Mouse (Mus musculus) midbrain, embryonic 12.5 days (tissue): ENCODE results near the gene Gpatch3. TPM values are rescaled to one million over a fixed set of nuclear protein-coding genes. Genes with fewer than 3 reads are reported as not detected.

ENCODE experiments used
- ATAC-seq: fragments of 200-750 bp; cut with Nextera tagmentation; 2 replicates; pipeline ENCODE4 v1.8.0; 2017; ENCODE audit warnings: low read depth, moderate TSS enrichment, moderate library complexity; ENCODE audit not compliant: low FRiP score
- H3K27ac ChIP-seq: fragments of 300-500 bp; sonication (generic); replicated peaks from 2 replicates; pipeline ENCODE4 v1.5.1; 2016; ENCODE audit warnings: mild to moderate bottlenecking
- H3K27me3 ChIP-seq: fragments of 300-500 bp; sonication (generic); 2 replicates; pipeline ENCODE4 v1.6.1; 2016; ENCODE audit warnings: mild to moderate bottlenecking
- H3K36me3 ChIP-seq: fragments of 300-500 bp; sonication (generic); 2 replicates; pipeline ENCODE4 v1.6.1; 2016
- H3K4me1 ChIP-seq: fragments of 300-500 bp; sonication (generic); 2 replicates; pipeline ENCODE4 v1.6.1; 2016
- H3K4me2 ChIP-seq: fragments of 300-500 bp; sonication (generic); replicated peaks from 2 replicates; pipeline ENCODE4 v1.6.1; 2016; ENCODE audit warnings: mild to moderate bottlenecking, moderate library complexity
- H3K4me3 ChIP-seq: fragments of 300-500 bp; sonication (generic); 2 replicates; pipeline ENCODE4 v1.5.1; 2016; ENCODE audit warnings: mild to moderate bottlenecking
- H3K9ac ChIP-seq: fragments of 300-500 bp; sonication (generic); replicated peaks from 2 replicates; pipeline ENCODE4 v1.6.1; 2016; ENCODE audit warnings: mild to moderate bottlenecking, moderate library complexity
- H3K9me3 ChIP-seq: fragments of 300-500 bp; sonication (generic); 2 replicates; pipeline ENCODE4 v1.6.1; 2016; ENCODE audit warnings: mild to moderate bottlenecking
- WGBS: fragments of 180-500 bp; shearing (Covaris S2); methylation state at CpG from one replicate; pipeline ENCODE4 v1.1.7; 2016; 5-methylcytosine and 5-hydroxymethylcytosine counted together
- polyA plus RNA-seq: library from polyadenylated mRNA; unstranded; fragments of >200 nt; fragmentation: Nextera tagmentation; extraction: Ambion mirVana; gene quantifications from 2 replicates; pipeline ENCODE4 v1.2.1, GENCODE M21; 2016

Gene Gpatch3
- polyA plus RNA-seq, 1 experiment from 2014 or later, result 11.5 TPM

DNA sequence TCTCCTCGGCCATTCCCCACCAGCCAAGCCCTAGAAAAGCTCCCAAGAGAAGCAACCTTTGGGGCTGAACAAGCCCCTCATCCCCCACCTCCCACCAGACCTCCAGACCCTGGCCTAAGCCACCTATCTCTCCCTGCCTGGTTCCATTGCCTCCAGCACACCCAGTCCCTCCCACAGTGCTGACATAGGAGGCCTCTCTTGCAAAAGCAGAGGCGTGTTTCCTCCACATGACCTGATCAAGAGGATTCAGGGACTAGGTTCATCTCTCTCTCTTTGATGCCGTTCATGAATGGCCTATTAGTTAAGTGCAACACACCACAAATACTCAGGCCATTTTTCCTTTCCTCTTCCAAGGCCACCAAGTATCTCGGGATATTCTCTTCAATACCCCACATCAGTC lies 14.7 kb upstream of the Gpatch3 start:
- no peak overlapping the region for H3K9ac ChIP-seq
- no peaks in the 10 kb centered on the region for H3K36me3 ChIP-seq
- no peak for ATAC-seq
- no peak overlapping the region for H3K4me3 ChIP-seq
- H3K27ac ChIP-seq, result no peak overlapping the region
- no peaks in the 10 kb centered on the region; the same call in 1 of the 2 replicates for H3K27me3 ChIP-seq
- no peak overlapping the region for H3K4me2 ChIP-seq
- 74% methylated on average over 4 of the region's 4 CpGs for WGBS
- peaks cover 7% of the 10 kb centered on the region; the same call in 1 of the 2 replicates for H3K9me3 ChIP-seq
- H3K4me1 ChIP-seq, result no peaks in the 10 kb centered on the region

GRCm38 (mm10) chr4:133561622-133562021 lies 12.9 kb upstream of the Gpatch3 start:
- no peak overlapping the region for H3K9ac ChIP-seq
- no peaks in the 10 kb centered on the region; the same call in 1 of the 2 replicates for H3K27me3 ChIP-seq

GRCm38 (mm10) chr4:133563123-133563571 lies 11.4 kb upstream of the Gpatch3 start:
- Histone ChIP-seq H3K9me3 (peaks cover 7% of the 10 kb centered on the region; the same call in 1 of the 2 replicates), H3K4me3 (no peak overlapping the region), H3K27me3 (no peaks in the 10 kb centered on the region; the same call in 1 of the 2 replicates), H3K36me3 (no peaks in the 10 kb centered on the region), H3K4me2 (no peak overlapping the region), H3K4me1 (no peaks in the 10 kb centered on the region), H3K27ac (no peak overlapping the region), H3K9ac (no peak overlapping the region)
- 78% methylated on average over 11 of the region's 11 CpGs for WGBS
- ATAC-seq, result no peak

More at GRCm38 (mm10) chr4:133561622-133562021, 12.9 kb upstream of the Gpatch3 start:
- no peak for ATAC-seq
- peaks cover 7% of the 10 kb centered on the region; the same call in 1 of the 2 replicates for H3K9me3 ChIP-seq
- 78% methylated on average over 4 of the region's 4 CpGs for WGBS
- no peak overlapping the region for H3K4me3 ChIP-seq
- H3K4me1 ChIP-seq, result no peaks in the 10 kb centered on the region
- no peak overlapping the region for H3K4me2 ChIP-seq
- H3K27ac ChIP-seq, result no peak overlapping the region
- no peaks in the 10 kb centered on the region for H3K36me3 ChIP-seq

DNA sequence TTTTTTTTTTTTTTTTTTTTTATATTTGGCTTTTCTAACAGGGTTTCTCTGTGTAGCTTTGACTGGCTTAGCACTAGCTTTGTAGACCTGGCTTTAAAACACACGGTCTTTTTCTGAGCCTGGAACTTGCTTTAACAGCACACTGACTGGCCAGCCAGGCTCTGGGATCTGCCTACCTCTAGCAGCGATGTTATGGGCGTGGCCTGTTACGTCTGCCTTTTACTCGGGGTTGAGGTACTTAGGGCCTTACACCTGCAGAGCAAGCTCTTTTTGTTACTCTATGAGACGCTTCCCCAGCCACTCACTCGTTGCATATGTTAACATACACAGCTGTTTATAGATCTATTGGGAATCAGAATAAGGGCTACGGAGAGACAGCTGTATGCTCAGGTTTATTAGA lies 7.3 kb upstream of the Gpatch3 start:
- H3K9ac ChIP-seq, result no peak overlapping the region
- no peaks in the 10 kb centered on the region for H3K36me3 ChIP-seq
- WGBS, result 36% methylated on average over 8 of the region's 8 CpGs
- no peak overlapping the region for H3K4me2 ChIP-seq
- H3K27me3 ChIP-seq, result no peaks in the 10 kb centered on the region
- no peak overlapping the region for H3K27ac ChIP-seq
- H3K9me3 ChIP-seq, result peaks cover 7% of the 10 kb centered on the region; the same call in 1 of the 2 replicates
- H3K4me1 ChIP-seq, result no peaks in the 10 kb centered on the region
- H3K4me3 ChIP-seq, result no peak overlapping the region
- no peak for ATAC-seq

GRCm38 (mm10) chr4:133569291-133570065 lies 5.1 kb upstream of the Gpatch3 start:
- H3K9ac ChIP-seq, result no peak overlapping the region
- H3K9me3 ChIP-seq, result peaks cover under 1% of the 10 kb centered on the region; the same call in 1 of the 2 replicates
- no peak for ATAC-seq
- H3K27ac ChIP-seq, result no peak overlapping the region
- no peak overlapping the region for H3K4me2 ChIP-seq
- H3K36me3 ChIP-seq, result no peaks in the 10 kb centered on the region
- 85% methylated on average over 10 of the region's 10 CpGs for WGBS
- no peak overlapping the region for H3K4me3 ChIP-seq
- no peaks in the 10 kb centered on the region for H3K27me3 ChIP-seq
- H3K4me1 ChIP-seq, result peaks cover 3% of the 10 kb centered on the region; the same call in 1 of the 2 replicates

- no peak for ATAC-seq
- no peak overlapping the region for H3K27ac ChIP-seq
- 66% methylated on average over 10 of the region's 10 CpGs for WGBS
Measured at GRCm38 (mm10) chr4:133570066-133570466, 4.5 kb upstream of the Gpatch3 start.

DNA sequence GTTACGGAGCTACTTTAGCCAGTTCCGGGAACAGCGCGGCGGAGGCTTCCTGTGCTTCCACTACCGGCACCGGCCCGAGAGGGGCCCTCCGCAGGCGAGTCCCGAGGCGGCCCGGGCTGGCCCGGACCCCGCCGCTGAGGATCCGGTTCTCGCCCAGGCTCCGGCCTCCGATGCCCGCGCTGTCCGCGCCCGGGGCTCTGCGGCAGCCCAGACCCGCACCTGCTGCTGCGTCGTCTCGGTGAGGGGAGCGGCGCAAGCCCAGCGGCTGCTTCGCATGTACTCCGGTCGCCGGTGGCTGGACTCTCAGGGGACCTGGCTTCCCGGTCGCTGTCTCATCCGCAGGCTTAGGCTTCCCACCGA lies 278 bp downstream of the Gpatch3 start:
- under 1% methylated on average over 41 of the region's 41 CpGs for WGBS
- H3K9me3 ChIP-seq, result no peaks in the 10 kb centered on the region
- peak; percentile 30; the same call in 1 of the 2 replicates for ATAC-seq

More at GRCm38 (mm10) chr4:133570066-133570466, 4.5 kb upstream of the Gpatch3 start:
- H3K4me3 ChIP-seq, result no peak overlapping the region
- H3K9ac ChIP-seq, result no peak overlapping the region
- H3K4me1 ChIP-seq, result peaks cover 4% of the 10 kb centered on the region; the same call in 1 of the 2 replicates
- no peaks in the 10 kb centered on the region for H3K36me3 ChIP-seq
- no peaks in the 10 kb centered on the region for H3K27me3 ChIP-seq
- H3K4me2 ChIP-seq, result no peak overlapping the region
- H3K9me3 ChIP-seq, result no peaks in the 10 kb centered on the region

DNA sequence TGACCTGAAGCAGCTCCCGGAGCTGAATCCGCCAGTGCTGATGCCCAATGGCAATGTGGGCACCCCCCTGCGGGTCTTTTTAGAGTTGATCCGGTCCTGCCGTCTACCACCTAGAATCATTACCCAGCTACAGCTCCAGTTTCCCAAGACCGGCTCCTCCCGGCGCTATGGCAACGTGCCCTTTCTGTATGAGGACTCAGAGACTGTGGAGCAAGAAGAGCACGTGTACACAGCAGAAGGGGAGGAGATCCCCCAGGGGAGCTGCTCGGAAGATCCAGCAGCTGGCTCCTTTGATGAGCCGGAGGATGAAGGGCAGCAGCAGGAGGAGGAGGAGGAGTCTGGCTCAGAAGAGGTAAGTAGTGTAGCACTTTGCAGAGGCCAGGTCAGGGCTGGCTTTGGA lies 3.4 kb downstream of the Gpatch3 start:
- no peak overlapping the region for H3K4me3 ChIP-seq
- H3K9ac ChIP-seq, result no peak overlapping the region
- peaks cover 12% of the 10 kb centered on the region for H3K4me1 ChIP-seq
- H3K36me3 ChIP-seq, result peaks cover 42% of the 10 kb centered on the region
- 66% methylated on average over 12 of the region's 12 CpGs for WGBS
- H3K9me3 ChIP-seq, result no peaks in the 10 kb centered on the region
- H3K4me2 ChIP-seq, result no peak overlapping the region
- no peak for ATAC-seq
- no peaks in the 10 kb centered on the region for H3K27me3 ChIP-seq
- no peak overlapping the region for H3K27ac ChIP-seq

More for the DNA sequence above, 278 bp downstream of the Gpatch3 start:
- Histone ChIP-seq H3K4me2 (peak overlapping the region; percentile 92), H3K9ac (peak overlapping the region; percentile 89), H3K4me1 (peaks cover 12% of the 10 kb centered on the region), H3K27me3 (no peaks in the 10 kb centered on the region), H3K36me3 (peaks cover 17% of the 10 kb centered on the region; the same call in 1 of the 2 replicates), H3K27ac (peak overlapping the region; percentile 90), H3K4me3 (peak overlapping the region; percentile 97)

- no peaks in the 10 kb centered on the region for H3K27me3 ChIP-seq
- H3K36me3 ChIP-seq, result peaks cover 60% of the 10 kb centered on the region
- 63% methylated on average over 6 of the region's 6 CpGs for WGBS
- no peaks in the 10 kb centered on the region for H3K9me3 ChIP-seq
- H3K4me3 ChIP-seq, result peak overlapping the region; percentile 79
- H3K9ac ChIP-seq, result peak overlapping the region; percentile 83
- ATAC-seq, result no peak
- peaks cover 13% of the 10 kb centered on the region for H3K4me1 ChIP-seq
- peak overlapping the region; percentile 94 for H3K4me2 ChIP-seq
- peak overlapping the region; percentile 78 for H3K27ac ChIP-seq
Measured at GRCm38 (mm10) chr4:133583690-133584058, 9.1 kb downstream of the Gpatch3 start.

DNA sequence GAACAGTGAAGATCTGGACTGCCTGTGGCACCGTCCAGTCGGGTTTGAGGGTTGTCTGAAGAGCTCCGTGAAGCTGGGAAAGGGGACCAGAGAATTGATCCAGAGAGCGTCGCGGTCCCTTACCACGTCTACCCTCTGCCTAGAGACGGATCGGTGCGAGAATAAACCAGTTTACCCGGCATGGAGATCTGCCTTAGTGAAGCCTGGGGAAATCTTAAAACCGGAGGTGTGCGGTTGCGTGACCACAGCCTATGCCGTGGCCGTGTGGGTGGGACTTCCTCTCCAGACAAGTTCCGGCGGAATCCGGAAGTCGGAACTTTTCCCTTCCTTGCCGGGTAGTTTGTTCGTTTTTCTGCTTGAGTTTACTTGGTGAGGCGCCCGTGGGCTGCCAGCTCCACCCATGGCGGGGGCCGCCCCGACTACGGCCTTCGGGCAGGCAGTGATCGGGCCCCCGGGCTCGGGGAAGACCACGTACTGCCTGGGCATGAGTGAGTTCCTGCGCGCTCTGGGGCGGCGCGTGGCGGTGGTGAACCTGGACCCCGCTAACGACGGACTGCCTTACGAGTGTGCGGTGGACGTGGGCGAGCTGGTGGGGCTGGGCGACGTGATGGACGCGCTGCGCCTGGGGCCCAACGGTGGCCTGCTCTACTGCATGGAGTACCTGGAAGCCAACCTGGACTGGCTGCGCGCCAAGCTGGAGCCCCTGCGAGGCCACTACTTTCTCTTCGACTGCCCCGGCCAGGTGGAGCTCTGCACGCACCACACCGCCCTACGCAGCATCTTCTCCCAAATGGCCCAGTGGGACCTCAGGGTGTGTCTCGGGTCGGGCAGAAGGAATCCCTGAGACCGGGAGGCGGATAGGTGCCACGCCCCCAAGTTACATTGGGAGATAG lies 9.8 kb downstream of the Gpatch3 start, which contains the start of gene Gpn2:
Gene Gpn2, plus strand, starts transcription at position 304 of the 893 bp plus-strand sequence.
- H3K4me1 ChIP-seq, result peaks cover 13% of the 10 kb centered on the region

DNA sequence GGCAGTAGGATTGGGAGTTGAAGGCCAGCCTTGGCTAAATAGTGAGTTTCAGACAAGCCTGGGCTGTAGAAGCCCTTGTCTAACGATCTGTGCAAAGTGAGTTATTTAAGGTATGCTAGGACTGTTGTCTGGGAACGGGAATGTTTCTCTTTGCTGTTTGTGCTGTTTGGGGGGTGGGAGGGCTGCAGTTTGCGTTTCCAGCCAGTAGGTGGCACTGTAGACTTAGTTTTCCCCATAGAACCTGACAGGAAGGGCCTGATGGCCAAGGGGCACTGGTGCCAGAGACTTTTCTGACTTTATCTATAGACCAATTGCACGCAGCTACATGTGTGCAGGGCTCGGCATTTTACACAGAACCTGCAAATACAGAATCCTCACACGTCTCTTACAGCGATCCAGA lies 18.0 kb downstream of the Gpatch3 start:
- Histone ChIP-seq H3K4me2 (no peak overlapping the region), H3K9me3 (no peaks in the 10 kb centered on the region), H3K27me3 (no peaks in the 10 kb centered on the region; the same call in 1 of the 2 replicates), H3K4me1 (no peaks in the 10 kb centered on the region), H3K4me3 (no peak overlapping the region), H3K36me3 (peaks cover 56% of the 10 kb centered on the region), H3K27ac (no peak overlapping the region), H3K9ac (no peak overlapping the region)
- no peak for ATAC-seq
- WGBS, result 33% methylated on average over 7 of the region's 7 CpGs

More for the DNA sequence above, 9.8 kb downstream of the Gpatch3 start, which contains the start of gene Gpn2:
- H3K27me3 ChIP-seq, result no peaks in the 10 kb centered on the region
- WGBS, result 3% methylated on average over 65 of the region's 65 CpGs
- peak within 1 kb of the TSS; percentile 83 for H3K9ac ChIP-seq
- peak within 1 kb of the TSS; percentile 94 for H3K4me2 ChIP-seq
- H3K36me3 ChIP-seq, result peaks cover 62% of the 10 kb centered on the region
- no peaks in the 10 kb centered on the region for H3K9me3 ChIP-seq
- peak within 1 kb of the TSS; percentile 79 for H3K4me3 ChIP-seq
- peak; percentile 80; the same call in 1 of the 2 replicates for ATAC-seq
- peak within 1 kb of the TSS; percentile 78 for H3K27ac ChIP-seq
